Mouse (Mus musculus): ENCODE results near the gene Psmb7.

The Psmb7 gene

DNA sequence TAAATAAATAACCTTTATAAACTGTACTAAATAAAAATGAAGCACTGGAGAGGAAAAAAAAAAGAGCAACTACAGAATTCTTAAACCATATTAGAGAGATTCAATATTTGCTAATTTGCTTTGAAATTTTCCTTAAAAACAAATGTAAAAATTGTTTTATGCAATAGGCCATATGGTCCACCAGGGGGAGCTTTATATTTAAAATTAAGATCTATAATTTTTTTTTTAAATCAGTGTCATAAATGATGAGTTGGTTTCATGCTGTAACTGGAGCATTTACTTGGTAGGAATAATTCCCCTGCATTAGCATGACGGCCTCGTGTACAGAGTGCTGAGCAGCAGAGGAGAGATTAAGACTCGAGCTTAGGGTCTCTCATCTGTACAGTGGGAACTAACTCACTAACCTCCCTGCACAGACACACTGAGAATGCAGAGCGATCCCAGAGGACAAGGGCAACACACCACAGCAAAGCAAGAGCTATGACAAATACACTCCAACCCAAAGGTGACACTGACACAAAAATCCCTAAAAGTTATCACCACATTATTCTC lies 6.1 kb downstream of the Psmb7 start:
- DNase-seq (ENCODE audit: low read depth), result peak; percentile 50

DNA sequence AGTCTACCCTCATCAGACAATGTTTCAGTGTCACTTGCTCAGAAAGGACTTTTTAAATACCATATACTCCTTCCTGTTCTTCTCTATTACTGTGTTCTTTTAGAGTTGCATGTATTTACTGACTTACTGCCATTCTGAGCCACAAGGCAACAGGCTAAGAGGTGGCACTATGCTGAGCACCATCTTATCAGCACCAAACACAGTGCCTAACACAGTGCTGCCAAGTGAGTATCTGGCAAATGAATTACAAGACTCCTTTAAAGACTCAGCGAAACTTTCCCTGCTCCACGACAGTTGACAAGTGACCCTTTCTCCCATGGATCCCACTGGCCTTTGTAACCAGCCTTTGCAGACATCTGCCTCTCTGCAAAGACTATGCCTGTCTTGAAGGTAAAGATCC lies 13.3 kb downstream of the Psmb7 start:
- DNase-seq (ENCODE audit: low read depth), result no peak

DNA sequence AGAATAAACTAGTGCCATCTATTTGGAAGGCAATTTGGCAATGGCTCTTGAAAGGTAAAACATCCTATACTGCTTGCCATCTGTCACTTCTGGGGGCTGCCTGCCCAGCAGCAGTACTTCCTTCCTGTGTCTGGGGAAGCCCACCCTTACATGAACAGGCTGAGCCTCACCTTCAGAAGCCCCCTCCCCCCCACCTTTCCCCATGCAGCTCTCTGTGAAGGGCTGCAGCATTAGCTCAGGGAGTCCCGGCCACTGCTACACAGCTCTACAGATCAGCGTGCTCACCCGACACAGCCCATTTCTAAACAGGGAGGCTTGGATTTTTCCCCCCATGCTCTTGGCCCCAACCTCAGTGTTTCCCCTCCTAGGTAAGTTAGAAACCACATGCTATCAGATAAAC lies 14.4 kb downstream of the Psmb7 start:
- DNase-seq (ENCODE audit: low read depth), result no peak

DNA sequence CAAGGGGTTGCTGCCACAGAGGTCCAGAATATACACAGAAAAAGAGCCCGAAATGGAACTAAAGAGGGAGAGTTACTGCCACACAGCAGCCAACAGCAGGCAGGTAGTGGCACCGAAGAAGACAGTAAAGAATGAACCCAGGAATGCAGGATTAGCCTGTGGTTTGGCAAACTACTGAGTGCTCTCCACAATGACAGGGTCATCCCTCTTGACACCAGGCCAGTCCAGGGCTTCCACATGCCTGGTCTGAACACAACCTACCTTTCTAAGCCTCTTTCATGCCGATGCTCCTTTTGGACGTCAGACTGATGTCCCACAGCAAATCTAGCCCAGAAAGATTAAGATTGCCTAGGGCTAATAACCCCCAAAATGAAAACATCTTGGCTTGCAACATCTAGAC lies 15.1 kb downstream of the Psmb7 start:
- no peak for DNase-seq (ENCODE audit: low read depth)

DNA sequence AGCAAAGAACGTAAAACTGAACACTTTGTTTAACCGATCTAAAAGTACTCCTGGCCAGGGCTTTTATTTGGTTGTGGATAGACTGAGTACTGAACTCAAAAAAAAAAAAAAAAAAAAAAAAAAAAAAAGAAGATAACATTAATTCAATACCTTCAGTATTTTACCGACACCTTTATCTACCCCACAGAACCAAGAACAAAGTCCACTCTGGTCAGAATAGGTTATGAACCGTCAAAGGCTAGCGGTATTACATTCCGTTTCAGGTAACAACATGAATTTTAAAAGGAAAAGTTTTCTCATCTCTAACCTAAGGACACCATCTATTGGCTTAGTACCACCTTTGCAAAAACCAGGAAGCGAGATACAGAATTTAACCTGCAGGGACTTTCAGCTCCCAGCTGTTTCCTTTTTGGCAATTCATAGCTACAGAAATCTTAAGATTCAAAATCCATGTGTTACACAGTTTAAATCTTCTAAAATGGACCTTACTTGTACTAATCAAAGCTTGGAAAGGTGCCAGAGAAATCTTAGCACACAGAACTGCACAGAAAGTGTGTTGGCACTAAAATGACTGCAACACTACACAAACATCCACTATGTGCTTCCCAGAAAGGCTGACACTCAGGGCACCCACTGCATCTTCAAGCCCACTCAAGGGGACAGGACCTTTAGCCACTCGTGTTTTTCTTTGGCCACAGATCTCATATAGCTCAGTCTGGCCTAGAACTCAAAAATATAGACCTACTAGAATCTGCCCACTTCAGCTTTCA lies 19.9 kb downstream of the Psmb7 start:
- peak; percentile 28 for DNase-seq (ENCODE audit: low read depth)

DNA sequence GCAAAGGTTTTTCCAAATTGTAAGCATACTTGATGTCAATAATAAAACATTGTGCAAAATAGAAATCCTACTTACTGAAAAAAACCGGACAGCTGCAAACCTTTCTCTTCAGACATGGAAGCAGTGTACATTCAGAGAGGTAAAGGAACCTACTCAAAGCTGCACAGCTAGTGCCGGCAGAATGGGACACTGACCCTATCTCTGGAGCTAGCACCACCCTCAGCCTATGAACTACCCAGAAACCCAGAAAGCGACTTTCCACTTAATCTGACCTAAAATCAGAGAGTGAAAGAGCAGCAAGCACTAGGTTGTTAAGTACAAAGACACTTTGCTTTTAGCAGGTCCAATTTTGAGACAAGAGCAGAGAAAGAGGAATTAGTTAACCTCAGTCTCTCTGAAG lies 20.5 kb downstream of the Psmb7 start:
- DNase-seq (ENCODE audit: low read depth), result no peak

DNA sequence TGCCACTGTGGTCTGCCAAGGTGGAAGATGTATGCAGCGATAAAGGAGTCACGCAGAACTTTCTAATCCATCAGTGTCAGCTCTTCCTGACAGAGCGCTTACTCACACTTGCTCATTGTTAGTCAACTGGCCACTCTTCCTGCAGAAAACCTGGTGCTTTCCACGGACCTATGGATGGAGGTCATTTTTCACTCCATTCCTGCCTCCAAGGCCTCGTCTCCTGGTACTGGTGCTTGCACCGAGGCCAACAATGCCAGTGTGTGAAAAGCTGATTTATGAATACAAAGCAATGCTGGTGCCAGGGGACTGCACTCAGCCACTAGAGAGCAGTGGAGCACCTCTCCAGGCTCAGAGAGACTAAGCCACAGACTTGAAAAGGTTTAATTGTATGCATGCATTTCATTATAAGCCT lies 22.3 kb downstream of the Psmb7 start:
- peak; percentile 85 for DNase-seq (ENCODE audit: low read depth)

DNA sequence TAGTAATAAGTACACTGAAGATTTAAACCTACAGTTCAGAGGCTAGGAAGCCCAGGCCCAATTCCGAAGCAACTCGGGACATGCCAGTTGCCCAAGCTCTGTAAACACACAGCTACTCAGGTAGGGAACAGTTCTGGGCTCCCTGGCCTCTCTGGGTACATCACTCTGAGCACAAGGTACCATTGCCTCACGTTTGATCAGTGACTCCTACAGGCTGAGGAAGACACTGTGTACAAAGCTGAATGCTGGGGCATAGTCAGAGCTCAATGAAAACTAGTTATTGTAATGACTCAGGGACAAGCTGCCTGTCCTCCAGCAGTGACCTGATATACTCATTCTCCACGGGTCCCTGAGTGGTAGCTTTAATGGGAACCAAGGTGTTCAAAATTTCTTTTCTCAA lies 22.8 kb downstream of the Psmb7 start:
- DNase-seq (ENCODE audit: low read depth), result peak; percentile 34

DNA sequence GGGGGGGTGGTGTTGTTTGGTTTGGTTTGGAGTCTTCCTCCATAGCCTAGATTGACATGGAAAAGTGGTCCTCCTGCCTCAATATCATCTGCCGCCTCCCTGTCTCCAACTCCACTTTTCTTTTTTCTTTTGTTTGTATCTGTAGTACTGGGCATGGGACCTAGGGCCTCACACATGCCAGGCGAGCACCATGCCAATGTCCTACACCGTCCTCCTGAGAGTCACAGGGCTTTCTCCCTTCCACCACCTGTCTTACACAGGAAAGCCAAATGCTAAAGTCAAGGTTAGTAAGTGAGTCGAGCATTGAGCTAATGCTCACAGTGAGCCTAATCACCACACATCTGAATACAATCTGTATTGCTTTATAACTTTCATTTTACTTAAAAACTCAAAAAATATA lies 24.1 kb downstream of the Psmb7 start:
- no peak for DNase-seq (ENCODE audit: low read depth)

DNA sequence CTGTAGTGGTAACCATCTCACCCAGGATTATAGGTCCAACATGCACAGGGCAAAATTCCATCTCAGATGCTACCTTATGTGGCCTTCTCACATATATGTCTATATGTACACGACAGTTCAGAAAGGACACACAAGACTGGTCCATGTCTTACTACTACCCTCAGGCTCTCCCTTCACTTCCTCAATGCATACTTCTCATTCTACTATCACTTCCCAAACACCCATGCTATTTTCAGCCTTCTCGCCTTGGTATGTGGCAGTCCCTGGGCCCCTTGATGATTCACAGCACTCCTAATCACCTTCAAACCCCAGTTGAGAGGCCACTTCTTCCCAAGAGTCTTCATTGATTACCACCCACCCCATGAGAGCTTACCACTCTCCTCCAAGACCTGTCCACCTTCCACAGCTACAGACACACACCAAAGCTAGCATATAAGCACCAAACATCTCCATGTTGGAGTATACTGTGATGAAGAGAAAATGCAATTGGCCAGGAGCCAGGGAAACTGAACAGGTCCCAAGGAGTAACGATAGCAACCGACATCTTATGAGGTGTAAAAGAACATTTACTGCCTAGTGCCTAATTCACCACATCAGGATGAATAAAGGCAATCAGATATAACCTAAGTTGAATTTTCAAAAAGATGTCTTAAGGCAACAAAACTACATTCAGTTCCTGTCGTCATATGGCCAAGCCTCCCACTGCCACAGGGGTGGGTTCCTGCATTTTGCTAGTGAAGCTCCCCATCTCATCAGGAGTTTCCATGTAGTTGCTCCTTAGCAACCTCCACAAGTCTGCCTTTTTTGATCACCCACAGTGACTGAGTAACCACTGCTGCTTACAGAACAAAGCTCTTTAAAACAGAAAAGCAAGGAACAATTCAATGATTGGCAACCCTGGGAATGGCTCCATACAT lies 26.7 kb downstream of the Psmb7 start:
- DNase-seq (ENCODE audit: low read depth), result no peak

DNA sequence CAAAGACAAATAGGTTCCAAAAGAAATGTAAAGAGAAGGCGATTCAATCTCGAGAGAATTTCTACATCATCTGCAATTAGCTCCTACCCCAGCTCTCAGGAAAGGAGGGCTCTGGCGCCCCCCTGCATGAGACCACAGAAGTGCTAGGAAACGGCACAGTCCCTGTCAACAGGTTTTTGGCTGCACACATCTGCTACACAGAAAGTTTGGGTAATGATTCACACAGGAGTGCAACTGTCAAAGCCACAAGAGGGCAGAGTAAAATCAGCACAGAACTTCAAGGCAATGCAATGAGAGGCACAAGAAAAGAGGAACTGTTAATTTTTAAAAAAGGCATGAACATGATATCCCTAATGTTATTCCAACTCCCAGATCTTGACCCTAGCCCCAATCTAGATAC lies 27.8 kb downstream of the Psmb7 start:
- DNase-seq (ENCODE audit: low read depth), result peak; percentile 78

DNA sequence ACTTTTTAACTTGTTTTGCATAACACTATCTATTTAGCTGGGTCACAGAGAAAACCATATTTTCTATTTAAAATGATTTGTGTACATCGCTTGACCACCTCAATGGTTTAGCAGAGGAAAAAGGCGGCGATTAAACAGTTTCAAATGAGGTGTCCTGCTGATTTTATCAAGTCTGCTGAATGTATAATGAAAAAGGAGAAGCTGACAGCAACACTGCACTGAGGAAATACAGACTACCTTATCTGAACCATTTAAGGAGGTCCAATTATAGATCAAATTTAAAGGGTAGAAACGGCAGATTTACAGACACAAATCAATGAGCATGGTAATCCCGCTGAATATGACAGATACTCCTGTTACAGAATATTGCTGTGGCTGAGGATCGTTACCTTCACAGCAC lies 29.4 kb downstream of the Psmb7 start:
- DNase-seq (ENCODE audit: low read depth), result no peak

DNA sequence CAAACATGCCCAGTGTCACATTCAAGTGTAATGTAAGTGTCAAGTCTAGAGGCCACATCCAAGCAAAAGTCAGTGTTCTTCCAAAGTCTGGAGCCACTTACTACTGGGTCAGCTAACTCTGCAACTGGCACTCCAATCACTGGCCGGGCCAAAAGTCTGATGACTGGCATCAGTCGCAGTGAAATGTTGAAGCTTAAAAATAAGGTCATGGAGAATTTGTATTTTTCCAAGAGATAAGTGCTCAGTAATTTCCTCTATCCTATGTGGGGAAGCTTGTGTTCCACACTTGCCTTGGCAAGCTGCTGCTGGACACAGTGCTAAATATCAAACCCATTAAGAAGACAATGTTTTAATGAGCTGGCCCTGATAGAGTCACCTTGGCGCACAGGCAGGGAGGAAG lies 30.3 kb downstream of the Psmb7 start:
- DNase-seq (ENCODE audit: low read depth), result no peak

DNA sequence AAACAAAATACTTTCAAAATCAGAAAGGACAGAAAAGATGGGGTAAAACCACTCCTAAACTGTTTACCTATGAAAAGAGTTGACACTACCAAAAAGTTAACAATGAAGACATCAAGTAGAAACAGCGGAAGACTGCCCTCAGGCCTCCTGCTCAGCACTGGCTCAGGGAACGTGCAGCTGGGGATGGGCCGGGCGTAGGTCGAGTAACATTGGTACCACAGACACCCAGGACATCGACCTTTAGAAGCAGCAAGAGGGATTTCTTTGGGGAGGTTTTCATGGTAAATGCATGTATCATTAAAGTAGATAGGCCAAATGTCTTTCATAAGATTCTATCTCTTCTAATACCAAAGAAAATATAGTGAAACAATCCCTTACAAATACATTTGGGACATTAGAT lies 31.3 kb downstream of the Psmb7 start:
- no peak for DNase-seq (ENCODE audit: low read depth)

DNA sequence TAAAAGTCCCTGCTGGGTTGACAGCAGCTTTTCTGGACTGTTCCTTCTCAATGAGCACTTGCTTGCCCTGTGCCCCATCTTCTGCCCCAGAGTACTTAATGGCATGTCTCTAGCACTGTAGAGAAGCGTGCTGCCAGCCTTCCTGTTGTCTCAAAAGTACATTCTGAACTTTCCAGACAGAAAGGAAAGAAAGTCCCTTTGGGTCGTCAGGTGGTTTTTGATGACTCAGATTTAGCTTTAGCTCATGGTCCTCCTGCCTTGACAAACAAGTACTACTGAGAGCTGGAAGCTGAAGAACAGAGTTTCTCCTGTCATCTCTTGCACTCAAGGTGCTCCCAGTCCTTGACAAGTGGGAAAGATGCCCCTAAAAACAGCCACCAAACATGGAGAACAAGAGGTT lies 33.7 kb downstream of the Psmb7 start:
- DNase-seq (ENCODE audit: low read depth), result no peak

DNA sequence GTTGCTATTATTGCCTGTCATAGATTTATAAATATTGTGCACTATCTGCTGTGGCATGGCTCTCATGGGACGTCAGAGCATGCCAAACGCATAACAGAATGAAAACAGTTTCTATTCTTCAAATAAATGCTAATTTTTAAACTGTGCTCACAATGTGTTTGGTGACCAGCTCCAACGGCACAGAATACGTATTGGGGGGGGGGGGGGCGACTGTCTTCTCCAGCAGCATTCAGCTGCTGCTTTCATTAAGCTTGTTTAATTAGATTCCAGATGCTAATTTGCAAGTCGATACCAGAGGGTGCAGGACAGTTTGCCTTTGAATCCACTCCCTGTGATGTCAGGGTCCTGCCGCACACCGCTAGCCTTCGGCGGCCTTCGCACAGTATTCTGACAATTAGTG lies 34.6 kb downstream of the Psmb7 start:
- no peak for DNase-seq (ENCODE audit: low read depth)

DNA sequence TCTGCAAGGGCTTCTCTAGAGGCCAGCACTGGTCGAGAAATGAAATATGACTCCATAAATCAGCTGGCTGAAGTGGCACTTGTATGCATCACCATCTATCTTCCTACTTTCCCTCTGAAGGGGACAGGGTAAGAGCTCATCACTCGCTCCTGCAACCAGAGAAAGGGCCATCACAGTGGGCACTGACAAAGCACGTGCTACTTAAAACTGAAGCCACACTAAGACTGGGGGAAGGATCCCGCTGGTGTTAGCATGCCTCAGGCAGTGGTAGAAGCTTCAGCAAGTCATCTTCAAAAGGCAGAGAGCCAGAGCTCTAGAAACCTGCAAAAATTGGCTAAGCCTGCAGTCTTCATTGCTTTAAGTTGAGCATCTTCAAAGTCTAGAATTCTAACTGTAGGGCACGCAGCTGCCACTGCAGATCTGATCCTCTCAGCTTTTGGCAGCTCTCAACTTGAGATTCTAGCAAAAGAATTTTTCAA lies 35.0 kb downstream of the Psmb7 start:
- no peak for DNase-seq (ENCODE audit: low read depth)

DNA sequence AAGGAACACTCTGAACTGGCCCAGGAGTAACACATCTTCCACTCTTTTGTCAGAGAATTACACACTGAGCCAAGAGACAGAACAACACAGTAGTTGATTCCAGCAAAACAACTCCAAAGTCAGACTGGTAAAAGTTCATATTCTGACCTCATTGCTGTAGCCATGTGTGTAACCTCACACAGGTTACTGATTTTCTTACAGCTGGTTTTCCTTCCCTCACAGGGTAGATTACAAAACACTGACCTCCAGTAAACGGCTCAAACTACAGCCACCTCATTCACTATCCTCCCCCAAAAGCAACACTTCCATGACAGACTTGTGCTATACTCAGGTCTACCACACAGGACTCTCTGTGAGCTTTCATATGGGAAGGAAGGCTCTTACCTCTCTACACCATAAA lies 36.2 kb downstream of the Psmb7 start:
- DNase-seq (ENCODE audit: low read depth), result no peak

DNA sequence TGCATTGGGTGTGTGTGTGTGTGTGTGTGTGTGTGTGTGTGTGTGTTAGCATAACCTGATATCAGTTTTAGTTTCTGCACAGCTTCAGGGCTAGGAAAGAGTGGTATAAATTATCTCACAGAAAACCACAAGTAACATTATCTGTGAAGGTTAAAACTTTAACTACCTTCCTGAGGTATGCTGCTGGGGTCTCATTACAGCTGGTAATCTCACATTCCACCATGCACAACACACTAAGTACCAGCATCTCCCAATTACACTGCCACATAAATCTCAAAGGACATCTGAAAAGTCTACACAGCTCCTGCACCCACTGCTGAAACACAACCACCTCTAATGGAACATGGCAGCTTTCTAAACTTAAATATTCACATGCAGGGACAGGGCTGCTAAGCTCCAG lies 43.0 kb downstream of the Psmb7 start:
- no peak for DNase-seq (ENCODE audit: low read depth)

DNA sequence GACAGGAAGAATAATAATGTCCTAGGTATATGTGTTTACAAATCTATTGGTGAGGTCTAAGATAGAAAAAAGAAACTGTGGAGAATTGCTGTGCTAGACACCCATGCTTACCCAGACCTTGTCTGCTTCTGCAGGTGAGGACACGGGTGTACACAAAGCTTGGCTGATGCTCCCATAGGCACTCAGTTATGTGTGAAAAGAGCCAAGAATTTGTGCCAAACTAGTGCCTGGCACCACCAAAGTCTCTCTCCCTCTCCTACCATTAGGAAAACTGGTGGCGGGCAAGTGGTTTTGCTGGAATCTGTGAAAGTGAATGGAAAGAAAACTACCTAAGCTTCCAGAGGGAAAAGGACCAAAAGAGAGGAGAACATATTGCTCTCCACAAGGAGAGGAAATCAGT lies 45.5 kb downstream of the Psmb7 start:
- no peak for DNase-seq (ENCODE audit: low read depth)

DNA sequence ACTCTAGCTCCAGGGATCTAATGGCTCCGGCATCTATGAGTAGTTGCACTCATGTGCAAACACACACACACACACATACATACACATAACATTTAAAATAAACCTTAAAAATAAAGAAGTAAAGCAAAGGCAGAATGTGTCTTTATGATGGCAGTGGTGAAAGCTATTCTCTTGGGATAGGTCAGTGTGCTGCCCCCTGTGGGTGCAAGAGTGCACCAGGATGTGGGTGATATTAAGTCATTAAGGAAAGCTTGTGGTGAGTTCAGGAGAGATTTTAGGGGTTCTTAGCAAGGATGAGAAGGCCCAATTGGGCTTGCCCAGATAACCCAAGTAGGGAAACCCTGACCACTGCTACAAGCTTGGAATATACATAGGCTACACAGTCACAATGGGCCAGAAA lies 46.0 kb downstream of the Psmb7 start:
- no peak for DNase-seq (ENCODE audit: low read depth)

DNA sequence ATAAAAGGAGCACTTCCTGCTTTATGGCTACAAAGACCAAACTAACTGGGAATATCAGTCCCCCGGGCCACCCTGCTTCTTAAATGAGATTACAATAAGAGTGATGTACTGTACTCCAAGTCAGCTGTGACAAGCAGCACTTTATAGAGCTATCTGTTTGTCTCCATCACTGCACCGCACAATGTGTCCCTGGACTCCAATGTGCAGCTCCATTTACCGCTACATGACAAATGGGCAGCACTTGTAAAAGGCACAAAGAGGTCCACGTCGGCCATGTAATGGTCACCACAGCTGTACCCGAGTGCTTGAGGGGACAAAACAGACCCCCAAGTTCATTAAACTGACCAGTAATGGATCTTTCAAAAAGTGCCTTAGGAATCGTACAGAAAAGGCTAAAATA lies 49.0 kb downstream of the Psmb7 start:
- no peak for DNase-seq (ENCODE audit: low read depth)
